Mouse (Mus musculus) adrenal gland, adult 18-20 months (tissue): ENCODE data around the gene Vmn1r113. TPM values are rescaled to one million over a fixed set of nuclear protein-coding genes. Genes with fewer than 3 reads are reported as not detected.
"Not testable (repeated sequence)": the region's sequence is repeated elsewhere in the genome, so short reads cannot be mapped to it uniquely, and the experiment has no call there.

Experiments used
- DNase-seq, 2 experiments: peaks; one replicate each; pipeline ENCODE4 v3.0.0; 2021 to 2022; ENCODE audit warnings: low spot score in 2 of 2
- long read RNA-seq, 2 experiments: library from polyadenylated mRNA; stranded (forward); transcript quantifications; one replicate each; pipeline ENCODE4 v2.0.0; 2021
- total RNA-seq, 2 experiments: library from RNA; stranded (reverse); gene quantifications; 1 replicate in 1 of 2; 2 replicates in 1 of 2; pipeline ENCODE4 v1.2.3; 2021

Gene Vmn1r113
- total RNA-seq = not detected
- long read RNA-seq, experiment 1 = 0 reads
- long read RNA-seq, experiment 2 = 0 reads

DNA sequence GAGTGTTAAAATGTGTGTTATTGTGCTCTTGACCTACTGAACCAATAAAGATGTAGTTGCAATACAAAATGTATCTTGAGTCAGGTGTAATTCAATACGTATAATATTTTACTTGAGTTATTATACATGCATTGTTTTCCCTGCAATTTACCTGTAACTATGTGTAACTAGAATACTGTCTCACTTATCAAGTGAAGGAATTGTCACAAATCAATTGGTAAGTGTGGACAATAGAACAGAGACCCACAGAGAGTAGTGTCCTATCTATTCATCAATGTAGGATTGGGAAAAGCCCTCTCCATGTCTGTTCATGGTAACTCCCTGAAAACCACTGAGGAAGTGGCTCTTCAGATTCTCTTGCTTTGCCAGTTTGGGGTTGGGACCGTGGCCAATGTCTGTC is at the start of gene Vmn1r113:
Vmn1r113 (plus strand) TSS at position 301 of the 400 bp plus-strand sequence.
- not testable (repeated sequence) for DNase-seq

DNA sequence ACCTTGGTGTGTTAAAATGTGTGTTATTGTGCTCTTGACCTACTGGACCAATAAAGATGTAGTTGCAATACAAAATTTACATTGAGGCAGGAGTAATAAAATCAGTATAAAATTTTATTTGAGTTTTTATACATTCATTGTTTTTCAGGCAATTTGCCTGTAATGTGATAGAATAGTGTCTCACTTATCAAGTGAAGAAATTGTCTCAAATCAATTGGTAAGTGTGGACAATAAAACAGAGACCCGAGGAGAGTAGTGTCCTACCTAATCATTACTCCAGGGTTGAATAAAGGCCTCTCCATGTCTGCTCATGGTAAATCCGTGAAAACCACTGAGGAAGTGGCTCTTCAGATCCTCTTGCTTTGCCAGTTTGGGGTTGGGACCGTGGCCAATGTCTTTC is 16.2 kb upstream of the Vmn1r113 start, which contains the start of gene Vmn1r112:
Vmn1r112 (plus strand) TSS at position 301 of the 400 bp plus-strand sequence.
- not testable (repeated sequence) for DNase-seq

DNA sequence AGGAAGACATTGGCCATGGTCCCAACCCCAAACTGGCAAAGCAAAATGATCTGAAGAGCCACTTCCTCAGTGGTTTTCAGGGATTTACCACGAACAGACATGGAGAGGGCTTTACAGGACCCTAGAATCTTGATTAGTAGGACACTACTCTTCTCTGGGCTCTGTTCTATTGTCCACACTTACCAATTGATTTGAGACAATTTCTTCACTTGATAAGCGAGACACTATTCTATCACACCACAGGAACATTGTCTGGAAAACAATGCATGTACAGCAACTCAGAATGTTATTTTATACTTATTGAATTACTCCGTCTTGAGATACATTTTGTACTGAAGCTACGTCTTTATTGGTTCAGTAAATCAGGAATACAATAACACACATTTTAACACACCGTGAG is 25.0 kb downstream of the Vmn1r113 start, which contains the start of gene Vmn1r114:
Vmn1r114 (minus strand) TSS at position 101 of the 400 bp plus-strand sequence.
- not testable (repeated sequence) for DNase-seq

Other genes with a start within 250 kb of the Vmn1r113 start
- gene Gm5726, start 241.5 kb upstream of the Vmn1r113 start, total RNA-seq = not detected
- not detected for gene Gm4141, start 211.0 kb upstream of the Vmn1r113 start, total RNA-seq
- gene Gm4513, start 188.3 kb upstream of the Vmn1r113 start, total RNA-seq = not detected
- gene Vmn1r107, start 118.4 kb upstream of the Vmn1r113 start, total RNA-seq = not detected
- gene Vmn1r111, start 84.1 kb upstream of the Vmn1r113 start, total RNA-seq = not detected
- not detected for gene Gm10668, start 56.7 kb upstream of the Vmn1r113 start, total RNA-seq
- gene Vmn1r112, start 16.1 kb upstream of the Vmn1r113 start, total RNA-seq = not detected
- gene Vmn1r114, start 24.9 kb downstream of the Vmn1r113 start, total RNA-seq = not detected
- not detected for gene Vmn1r115, start 57.7 kb downstream of the Vmn1r113 start, total RNA-seq
- gene Vmn1r116, start 85.0 kb downstream of the Vmn1r113 start, total RNA-seq = not detected
- gene Vmn1r117, start 96.8 kb downstream of the Vmn1r113 start, total RNA-seq = not detected
- not detected for gene Vmn1r118, start 125.1 kb downstream of the Vmn1r113 start, total RNA-seq
- gene Vmn1r119, start 225.2 kb downstream of the Vmn1r113 start, total RNA-seq = not detected